Mouse (Mus musculus): ENCODE measurements at regions not wholly inside any gene's neighbourhood (a gene's known extent, or its start where the extent isn't known, plus 50 kb on each side); places are given as distances from the start of the nearest gene placed in this dataset.

GRCm38 (mm10) chr14:24618226-24619038, 131.5 kb downstream of the Rps24 start:
- DNase-seq (ENCODE audit: extremely low read depth, low read depth, low spot score), result no peak

- DNase-seq (ENCODE audit: extremely low read depth, low read depth, low spot score), result no peak
Measured at GRCm38 (mm10) chr14:24631994-24632393, 145.1 kb downstream of the Rps24 start.

GRCm38 (mm10) chr14:24641853-24642252, 154.9 kb downstream of the Rps24 start:
- DNase-seq (ENCODE audit: extremely low read depth, low read depth, low spot score), result no peak

- DNase-seq (ENCODE audit: extremely low read depth, low read depth, low spot score), result no peak
Measured at GRCm38 (mm10) chr14:24644117-24644808, 157.3 kb downstream of the Rps24 start.

GRCm38 (mm10) chr14:24646239-24646848, 159.4 kb downstream of the Rps24 start:
- no peak for DNase-seq (ENCODE audit: extremely low read depth, low read depth, low spot score)

- DNase-seq (ENCODE audit: extremely low read depth, low read depth, low spot score), result no peak
Measured at GRCm38 (mm10) chr14:24647722-24648121, 160.8 kb downstream of the Rps24 start.

GRCm38 (mm10) chr14:24650195-24650901, 163.4 kb downstream of the Rps24 start:
- DNase-seq (ENCODE audit: extremely low read depth, low read depth, low spot score), result no peak

- no peak for DNase-seq (ENCODE audit: extremely low read depth, low read depth, low spot score)
Measured at GRCm38 (mm10) chr14:24650902-24651270, 164.0 kb downstream of the Rps24 start.

- DNase-seq (ENCODE audit: extremely low read depth, low read depth, low spot score), result no peak
Measured at GRCm38 (mm10) chr14:24652591-24652990, 165.7 kb downstream of the Rps24 start.

- DNase-seq (ENCODE audit: extremely low read depth, low read depth, low spot score), result no peak
Measured at GRCm38 (mm10) chr14:24655580-24655979, 168.7 kb downstream of the Rps24 start.

- DNase-seq (ENCODE audit: extremely low read depth, low read depth, low spot score), result no peak
Measured at GRCm38 (mm10) chr14:24661797-24662196, 174.9 kb downstream of the Rps24 start.

GRCm38 (mm10) chr14:24665210-24665609, 178.3 kb downstream of the Rps24 start:
- DNase-seq (ENCODE audit: extremely low read depth, low read depth, low spot score), result no peak

Measured in fat pad, adult 2 months (tissue).